Mouse (Mus musculus): ENCODE data around the gene Rbm4b.

DNA sequence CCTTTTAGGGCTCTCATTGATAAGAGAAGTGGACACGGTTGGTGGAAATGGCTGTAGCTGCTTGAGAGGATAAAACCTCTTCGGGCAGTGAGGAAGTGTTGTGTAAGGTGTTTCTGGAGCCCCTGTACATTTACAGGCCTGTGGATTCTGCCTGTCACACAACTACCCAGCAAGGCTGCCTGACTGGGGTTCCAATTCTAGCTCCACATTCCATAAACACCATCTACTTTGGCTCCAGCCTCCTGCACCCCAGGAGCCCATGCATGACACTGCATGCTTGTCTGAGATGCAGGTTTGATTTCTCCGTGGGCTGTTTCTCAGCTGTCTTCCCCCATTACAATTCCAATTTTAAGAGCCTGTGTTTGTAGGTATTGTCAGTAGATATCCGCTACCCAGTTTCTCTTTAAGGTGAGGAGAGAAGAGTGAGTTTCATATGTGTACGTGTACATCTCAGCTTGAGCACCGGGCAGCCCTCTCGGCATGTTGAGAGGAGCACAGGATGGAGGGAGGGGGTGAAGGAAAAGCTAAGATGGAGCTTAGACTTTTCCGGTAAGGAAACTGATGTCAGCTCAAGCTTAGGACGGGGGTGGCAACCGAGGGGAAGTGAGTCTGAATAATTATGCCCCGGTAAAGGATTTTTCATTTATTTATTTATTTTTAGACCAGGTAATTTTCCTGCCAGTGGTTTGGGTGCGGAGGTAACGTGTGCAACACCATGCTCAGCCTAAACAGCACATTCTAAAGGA lies 43.3 kb upstream of the Rbm4b start:
- TF ChIP-seq CTCF (IDR thresholded peaks at IDR 0.05; ENCODE audit: insufficient read depth, low read length) (no peak), POLR2A (IDR thresholded peaks at IDR 0.05; ENCODE audit: borderline replicate concordance, extremely low read depth, low read depth, low read length) (no peak)
